Mouse (Mus musculus): ENCODE results near the gene Krt84. TPM values are rescaled to one million over a fixed set of nuclear protein-coding genes. Genes with fewer than 3 reads are reported as not detected.

Krt84 gene
- polyA plus RNA-seq, 1 experiment = not detected

GRCm38 (mm10) chr15:101558034-101558646 lies 25.5 kb upstream of the Krt84 start:
- TF ChIP-seq CTCF (IDR thresholded peaks at IDR 0.05; ENCODE audit: control insufficient read depth, insufficient read depth, insufficient read length) (no peak), MAX (IDR thresholded peaks at IDR 0.05) (no peak), USF1 (IDR thresholded peaks at IDR 0.05; ENCODE audit: low read depth) (no peak), FOSL1 (IDR thresholded peaks at IDR 0.05; ENCODE audit: insufficient read depth, low read length, poor library complexity, severe bottlenecking) (no peak)
- Histone ChIP-seq H3K27me3 (ENCODE audit: control insufficient read depth, insufficient read depth, insufficient read length) (peaks cover 66% of the 10 kb centered on the region), H3K36me3 (ENCODE audit: control insufficient read depth, insufficient read depth) (no peaks in the 10 kb centered on the region), H3ac (ENCODE audit: control insufficient read depth, insufficient read length, low read depth) (no peak overlapping the region), H3K4me3 (ENCODE audit: insufficient read depth, poor library complexity, severe bottlenecking) (no peak overlapping the region), H3K79me3 (ENCODE audit: low read depth) (no peaks in the 10 kb centered on the region), H3K79me2 (ENCODE audit: control insufficient read depth, insufficient read depth) (no peaks in the 10 kb centered on the region)

GRCm38 (mm10) chr15:101553169-101553568 lies 20.5 kb upstream of the Krt84 start:
- Histone ChIP-seq H3K27me3 (ENCODE audit: control insufficient read depth, insufficient read depth, insufficient read length) (peaks cover 83% of the 10 kb centered on the region), H3ac (ENCODE audit: control insufficient read depth, insufficient read length, low read depth) (no peak overlapping the region), H3K36me3 (ENCODE audit: control insufficient read depth, insufficient read depth) (no peaks in the 10 kb centered on the region), H3K4me3 (ENCODE audit: insufficient read depth, poor library complexity, severe bottlenecking) (no peak overlapping the region), H3K79me3 (ENCODE audit: low read depth) (no peaks in the 10 kb centered on the region), H3K79me2 (ENCODE audit: control insufficient read depth, insufficient read depth) (no peaks in the 10 kb centered on the region)
- TF ChIP-seq FOSL1 (IDR thresholded peaks at IDR 0.05; ENCODE audit: insufficient read depth, low read length, poor library complexity, severe bottlenecking) = no peak
- TF ChIP-seq USF1 (IDR thresholded peaks at IDR 0.05; ENCODE audit: low read depth) = no peak
- no peak for TF ChIP-seq MYOD1 (IDR thresholded peaks at IDR 0.05; ENCODE audit: control insufficient read depth, insufficient read length, low read depth)
- TF ChIP-seq CTCF (IDR thresholded peaks at IDR 0.05; ENCODE audit: control insufficient read depth, insufficient read depth, insufficient read length) = no peak
- no peak for TF ChIP-seq MYOG (IDR thresholded peaks at IDR 0.05; ENCODE audit: control insufficient read depth, extremely low read depth, insufficient read length)
- TF ChIP-seq CEBPB (IDR thresholded peaks at IDR 0.05; ENCODE audit: low read depth) = no peak
- TF ChIP-seq MAX (IDR thresholded peaks at IDR 0.05) = no peak

- peaks cover 84% of the 10 kb centered on the region for H3K27me3 ChIP-seq (ENCODE audit: control insufficient read depth, insufficient read depth, insufficient read length)
- no peak for TF ChIP-seq CEBPB (IDR thresholded peaks at IDR 0.05; ENCODE audit: low read depth)
- no peak for TF ChIP-seq MYOG (IDR thresholded peaks at IDR 0.05; ENCODE audit: control insufficient read depth, extremely low read depth, insufficient read length)
- no peak for TF ChIP-seq MAX (IDR thresholded peaks at IDR 0.05)
- TF ChIP-seq USF1 (IDR thresholded peaks at IDR 0.05; ENCODE audit: low read depth) = no peak
- no peak for TF ChIP-seq FOSL1 (IDR thresholded peaks at IDR 0.05; ENCODE audit: insufficient read depth, low read length, poor library complexity, severe bottlenecking)
- TF ChIP-seq MYOD1 (IDR thresholded peaks at IDR 0.05; ENCODE audit: control insufficient read depth, insufficient read length, low read depth) = no peak
- TF ChIP-seq CTCF (IDR thresholded peaks at IDR 0.05; ENCODE audit: control insufficient read depth, insufficient read depth, insufficient read length) = no peak
Measured at GRCm38 (mm10) chr15:101552188-101552587, 19.6 kb upstream of the Krt84 start.

DNA sequence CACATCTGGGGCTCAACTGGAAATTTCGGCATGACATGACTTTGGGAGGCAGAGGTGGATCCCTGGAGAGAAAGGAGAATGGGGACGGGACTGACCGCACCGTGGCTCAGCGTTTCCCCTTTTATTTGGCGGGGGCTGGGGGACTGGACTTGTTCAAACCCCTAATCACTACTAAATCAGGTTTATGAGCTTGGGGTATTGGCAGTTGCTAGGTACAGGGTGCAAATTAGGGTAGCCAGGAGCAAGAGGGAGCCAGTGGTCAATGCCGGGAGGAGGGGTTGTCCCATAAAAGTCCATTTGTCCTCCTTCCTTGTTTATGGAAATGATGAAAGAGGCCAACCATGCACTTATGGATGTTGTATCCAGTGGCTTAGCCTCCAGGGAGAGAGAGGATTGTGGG lies 17.9 kb upstream of the Krt84 start, which contains the start of gene Krt82:
Gene Krt82, minus strand, starts transcription at position 101 of the 400 bp plus-strand sequence.
- Histone ChIP-seq H3K4me3 (ENCODE audit: insufficient read depth, poor library complexity, severe bottlenecking) (no peak within 1 kb of the TSS), H3K79me2 (ENCODE audit: control insufficient read depth, insufficient read depth) (no peaks in the 10 kb centered on the region), H3K79me3 (ENCODE audit: low read depth) (no peaks in the 10 kb centered on the region), H3ac (ENCODE audit: control insufficient read depth, insufficient read length, low read depth) (no peak within 1 kb of the TSS), H3K27me3 (ENCODE audit: control insufficient read depth, insufficient read depth, insufficient read length) (peaks cover 86% of the 10 kb centered on the region), H3K36me3 (ENCODE audit: control insufficient read depth, insufficient read depth) (no peaks in the 10 kb centered on the region)
- TF ChIP-seq MYOG (IDR thresholded peaks at IDR 0.05; ENCODE audit: control insufficient read depth, extremely low read depth, insufficient read length) (no peak), MYOD1 (IDR thresholded peaks at IDR 0.05; ENCODE audit: control insufficient read depth, insufficient read length, low read depth) (no peak), CEBPB (IDR thresholded peaks at IDR 0.05; ENCODE audit: low read depth) (no peak), FOSL1 (IDR thresholded peaks at IDR 0.05; ENCODE audit: insufficient read depth, low read length, poor library complexity, severe bottlenecking) (no peak), MAX (IDR thresholded peaks at IDR 0.05) (no peak), CTCF (IDR thresholded peaks at IDR 0.05; ENCODE audit: control insufficient read depth, insufficient read depth, insufficient read length) (no peak), USF1 (IDR thresholded peaks at IDR 0.05; ENCODE audit: low read depth) (no peak)

More at GRCm38 (mm10) chr15:101552188-101552587, 19.6 kb upstream of the Krt84 start:
- no peaks in the 10 kb centered on the region for H3K79me2 ChIP-seq (ENCODE audit: control insufficient read depth, insufficient read depth)
- no peaks in the 10 kb centered on the region for H3K36me3 ChIP-seq (ENCODE audit: control insufficient read depth, insufficient read depth)
- H3K4me3 ChIP-seq (ENCODE audit: insufficient read depth, poor library complexity, severe bottlenecking) = no peak overlapping the region
- H3K79me3 ChIP-seq (ENCODE audit: low read depth) = no peaks in the 10 kb centered on the region
- H3ac ChIP-seq (ENCODE audit: control insufficient read depth, insufficient read length, low read depth) = no peak overlapping the region

- Histone ChIP-seq H3K79me3 (ENCODE audit: low read depth) (no peaks in the 10 kb centered on the region), H3K27me3 (ENCODE audit: control insufficient read depth, insufficient read depth, insufficient read length) (peaks cover 43% of the 10 kb centered on the region), H3K4me3 (ENCODE audit: insufficient read depth, poor library complexity, severe bottlenecking) (no peak overlapping the region), H3K36me3 (ENCODE audit: control insufficient read depth, insufficient read depth) (no peaks in the 10 kb centered on the region), H3ac (ENCODE audit: control insufficient read depth, insufficient read length, low read depth) (no peak overlapping the region), H3K79me2 (ENCODE audit: control insufficient read depth, insufficient read depth) (no peaks in the 10 kb centered on the region)
- TF ChIP-seq CEBPB (IDR thresholded peaks at IDR 0.05; ENCODE audit: low read depth) = no peak
- no peak for TF ChIP-seq CTCF (IDR thresholded peaks at IDR 0.05; ENCODE audit: control insufficient read depth, insufficient read depth, insufficient read length)
- TF ChIP-seq USF1 (IDR thresholded peaks at IDR 0.05; ENCODE audit: low read depth) = no peak
- TF ChIP-seq MYOD1 (IDR thresholded peaks at IDR 0.05; ENCODE audit: control insufficient read depth, insufficient read length, low read depth) = no peak
- no peak for TF ChIP-seq MYOG (IDR thresholded peaks at IDR 0.05; ENCODE audit: control insufficient read depth, extremely low read depth, insufficient read length)
- no peak for TF ChIP-seq FOSL1 (IDR thresholded peaks at IDR 0.05; ENCODE audit: insufficient read depth, low read length, poor library complexity, severe bottlenecking)
- TF ChIP-seq MAX (IDR thresholded peaks at IDR 0.05) = no peak
Measured at GRCm38 (mm10) chr15:101544478-101544877, 11.9 kb upstream of the Krt84 start.

Data from C2C12 (cell line).